26 mouse cellular contexts compared by ENCODE assay signal in genomic region chr5:28891988-28892387, GRCm38 (mm10).
DNase-seq lines count a peak whose midpoint lies in the region; ATAC-seq and TF ChIP-seq lines count a peak whose summit lies in the region.
"Had no signal": no experiment of that assay in that cellular context is flagged by ENCODE, and none has a peak within 500 bp of the region (broad histone marks: within the 10 kb centered on the region; RNA-seq: fewer than 3 reads in every experiment).

No protein-coding gene starts in this region.

- no peak for DNase-seq in forebrain, postnatal 0 days
- DNase-seq in hindbrain, embryonic 14.5 days (ENCODE audit: low spot score): no peak
- DNase-seq in neural tube, embryonic 10.5 days (ENCODE audit: extremely low spot score, low spot score): no peak
- peak; percentile 12 for DNase-seq in retina, postnatal 1 day
- DNase-seq in embryonic facial prominence, embryonic 10.5 days (ENCODE audit: low spot score): no peak
- DNase-seq: adrenal gland, postnatal 10 days; adrenal gland, postnatal 36 days; B cell, adult 2 months; cerebellum, adult 18-20 months; cerebellum, adult 9-10 months; cerebellum, postnatal 14 days; gastrocnemius, postnatal 25 days; heart, adult 18-20 months; heart, postnatal 10 days; heart, postnatal 36 days had no signal

- no peak for ATAC-seq in forebrain, embryonic 13.5 days
- no peak for ATAC-seq in forebrain, postnatal 0 days
- ATAC-seq in hindbrain, embryonic 13.5 days (ENCODE audit: low FRiP score): peak; percentile 36; the same call in 1 of the 2 replicates
- no peak for ATAC-seq in hindbrain, embryonic 14.5 days (ENCODE audit: low FRiP score)
- ATAC-seq in neural tube, embryonic 12.5 days (ENCODE audit: low FRiP score, low read depth): peak; percentile 58; the same call in 1 of the 2 replicates
- ATAC-seq: Patski had no signal

- peak overlapping the region; percentile 31; the same call in 1 of the 2 replicates for H3K27ac ChIP-seq in forebrain, embryonic 13.5 days
- no peak overlapping the region for H3K27ac ChIP-seq in forebrain, postnatal 0 days (ENCODE audit: low read depth, low read length)
- H3K27ac ChIP-seq in hindbrain, embryonic 13.5 days: peak overlapping the region; percentile 30
- H3K27ac ChIP-seq in hindbrain, embryonic 14.5 days: no peak overlapping the region
- H3K27ac ChIP-seq in neural tube, embryonic 12.5 days: no peak overlapping the region
- no peak overlapping the region for H3K27ac ChIP-seq in embryonic facial prominence, embryonic 10.5 days (replicated peaks)
- H3K27ac ChIP-seq: embryonic facial prominence, embryonic 12.5 days; embryonic facial prominence, embryonic 15.5 days; heart, embryonic 15.5 days; hindbrain, embryonic 15.5 days; intestine, embryonic 15.5 days had no signal

- no peak overlapping the region for H3K4me3 ChIP-seq in forebrain, embryonic 13.5 days
- H3K4me3 ChIP-seq in forebrain, postnatal 0 days (ENCODE audit: low read depth, low read length): no peak overlapping the region
- no peak overlapping the region for H3K4me3 ChIP-seq in hindbrain, embryonic 13.5 days
- H3K4me3 ChIP-seq in hindbrain, embryonic 14.5 days (replicated peaks; ENCODE audit: low read length): no peak overlapping the region
- H3K4me3 ChIP-seq in neural tube, embryonic 12.5 days: no peak overlapping the region
- H3K4me3 ChIP-seq in embryonic facial prominence, embryonic 10.5 days: no peak overlapping the region
- H3K4me3 ChIP-seq: embryonic facial prominence, embryonic 12.5 days; embryonic facial prominence, embryonic 15.5 days; heart, embryonic 12.5 days; heart, embryonic 15.5 days; hindbrain, embryonic 15.5 days; intestine, embryonic 15.5 days had no signal

- TF ChIP-seq CTCF in forebrain, postnatal 0 days (IDR thresholded peaks at IDR 0.05; ENCODE audit: low read depth): no peak

- WGBS in forebrain, embryonic 13.5 days: 80% methylated on average over 7 of the region's 7 CpGs
- 83% methylated on average over 7 of the region's 7 CpGs for WGBS in forebrain, postnatal 0 days
- WGBS in hindbrain, embryonic 13.5 days: 60% methylated on average over 7 of the region's 7 CpGs
- 68% methylated on average over 7 of the region's 7 CpGs for WGBS in hindbrain, embryonic 14.5 days
- WGBS in neural tube, embryonic 12.5 days: 56% methylated on average over 7 of the region's 7 CpGs
- 84% methylated on average over 7 of the region's 7 CpGs for WGBS in embryonic facial prominence, embryonic 10.5 days

- H3K4me2 ChIP-seq in forebrain, embryonic 13.5 days: no peak overlapping the region
- no peak overlapping the region for H3K4me2 ChIP-seq in forebrain, postnatal 0 days (ENCODE audit: low read depth)
- H3K4me2 ChIP-seq in hindbrain, embryonic 13.5 days: no peak overlapping the region
- H3K4me2 ChIP-seq in hindbrain, embryonic 14.5 days (replicated peaks): no peak overlapping the region
- H3K4me2 ChIP-seq in neural tube, embryonic 12.5 days (replicated peaks): no peak overlapping the region
- H3K4me2 ChIP-seq: embryonic facial prominence, embryonic 12.5 days; embryonic facial prominence, embryonic 15.5 days; heart, embryonic 12.5 days; heart, embryonic 15.5 days; hindbrain, embryonic 15.5 days; intestine, embryonic 15.5 days had no signal

- H3K27me3 ChIP-seq in forebrain, embryonic 13.5 days: no peaks in the 10 kb centered on the region
- no peaks in the 10 kb centered on the region for H3K27me3 ChIP-seq in forebrain, postnatal 0 days (ENCODE audit: insufficient read depth, low read length)
- no peaks in the 10 kb centered on the region for H3K27me3 ChIP-seq in hindbrain, embryonic 13.5 days
- no peaks in the 10 kb centered on the region for H3K27me3 ChIP-seq in hindbrain, embryonic 14.5 days (ENCODE audit: control insufficient read depth, insufficient read depth, low read length)
- H3K27me3 ChIP-seq in neural tube, embryonic 12.5 days (replicated peaks): no peaks in the 10 kb centered on the region
- H3K27me3 ChIP-seq in embryonic facial prominence, embryonic 10.5 days (replicated peaks; ENCODE audit: low read depth, poor library complexity, severe bottlenecking): no peaks in the 10 kb centered on the region
- H3K27me3 ChIP-seq: embryonic facial prominence, embryonic 12.5 days; embryonic facial prominence, embryonic 15.5 days; heart, embryonic 12.5 days; heart, embryonic 15.5 days; hindbrain, embryonic 15.5 days; intestine, embryonic 15.5 days had no signal

- H3K36me3 ChIP-seq in forebrain, embryonic 13.5 days (ENCODE audit: poor library complexity, severe bottlenecking): no peaks in the 10 kb centered on the region
- no peaks in the 10 kb centered on the region for H3K36me3 ChIP-seq in forebrain, postnatal 0 days (ENCODE audit: insufficient read depth)
- no peaks in the 10 kb centered on the region for H3K36me3 ChIP-seq in hindbrain, embryonic 13.5 days
- no peaks in the 10 kb centered on the region for H3K36me3 ChIP-seq in hindbrain, embryonic 14.5 days (replicated peaks; ENCODE audit: control insufficient read depth, insufficient read depth)
- no peaks in the 10 kb centered on the region for H3K36me3 ChIP-seq in neural tube, embryonic 12.5 days
- no peaks in the 10 kb centered on the region for H3K36me3 ChIP-seq in embryonic facial prominence, embryonic 10.5 days (replicated peaks)
- H3K36me3 ChIP-seq: embryonic facial prominence, embryonic 12.5 days; embryonic facial prominence, embryonic 15.5 days; G1E; heart, embryonic 12.5 days; heart, embryonic 15.5 days; hindbrain, embryonic 15.5 days; intestine, embryonic 15.5 days had no signal

- H3K4me1 ChIP-seq in forebrain, embryonic 13.5 days: peaks cover 14% of the 10 kb centered on the region
- no peaks in the 10 kb centered on the region for H3K4me1 ChIP-seq in forebrain, postnatal 0 days (ENCODE audit: insufficient read depth)
- peaks cover 14% of the 10 kb centered on the region for H3K4me1 ChIP-seq in hindbrain, embryonic 13.5 days (replicated peaks)
- H3K4me1 ChIP-seq in hindbrain, embryonic 14.5 days (replicated peaks; ENCODE audit: control insufficient read depth, insufficient read depth, low read length): no peaks in the 10 kb centered on the region; the same call in 1 of the 2 replicates
- peaks cover 4% of the 10 kb centered on the region; the same call in 1 of the 2 replicates for H3K4me1 ChIP-seq in neural tube, embryonic 12.5 days
- H3K4me1 ChIP-seq in embryonic facial prominence, embryonic 10.5 days: no peaks in the 10 kb centered on the region
- H3K4me1 ChIP-seq: embryonic facial prominence, embryonic 12.5 days; embryonic facial prominence, embryonic 15.5 days; heart, embryonic 15.5 days; hindbrain, embryonic 15.5 days had no signal

- H3K9ac ChIP-seq in forebrain, embryonic 13.5 days: no peak overlapping the region
- no peak overlapping the region for H3K9ac ChIP-seq in forebrain, postnatal 0 days
- H3K9ac ChIP-seq in hindbrain, embryonic 13.5 days: no peak overlapping the region
- H3K9ac ChIP-seq in hindbrain, embryonic 14.5 days: no peak overlapping the region
- no peak overlapping the region for H3K9ac ChIP-seq in neural tube, embryonic 12.5 days
- H3K9ac ChIP-seq: embryonic facial prominence, embryonic 12.5 days; embryonic facial prominence, embryonic 15.5 days; heart, embryonic 12.5 days; heart, embryonic 15.5 days; hindbrain, embryonic 15.5 days; intestine, embryonic 15.5 days had no signal

- H3K9me3 ChIP-seq in forebrain, embryonic 13.5 days (replicated peaks): no peaks in the 10 kb centered on the region
- no peaks in the 10 kb centered on the region for H3K9me3 ChIP-seq in forebrain, postnatal 0 days (ENCODE audit: low read length)
- H3K9me3 ChIP-seq in hindbrain, embryonic 13.5 days: no peaks in the 10 kb centered on the region
- H3K9me3 ChIP-seq in hindbrain, embryonic 14.5 days (ENCODE audit: control insufficient read depth, low read length): no peaks in the 10 kb centered on the region
- no peaks in the 10 kb centered on the region for H3K9me3 ChIP-seq in neural tube, embryonic 12.5 days
- no peaks in the 10 kb centered on the region for H3K9me3 ChIP-seq in embryonic facial prominence, embryonic 10.5 days
- H3K9me3 ChIP-seq: embryonic facial prominence, embryonic 12.5 days; embryonic facial prominence, embryonic 15.5 days; G1E; heart, embryonic 12.5 days; heart, embryonic 15.5 days; hindbrain, embryonic 15.5 days; intestine, embryonic 15.5 days had no signal

Comparison
In these comparisons a context has a peak if more than half of its experiments do, and no peak if none do; other contexts are left out.
1. ATAC-seq: peak in hindbrain, embryonic 13.5 days (single experiment) and neural tube, embryonic 12.5 days (single experiment); none in forebrain, embryonic 13.5 days (single experiment), forebrain, postnatal 0 days (single experiment) and hindbrain, embryonic 14.5 days (single experiment).
2. H3K27ac ChIP-seq: peak in forebrain, embryonic 13.5 days (single experiment) and hindbrain, embryonic 13.5 days (single experiment); none in forebrain, postnatal 0 days (single experiment), hindbrain, embryonic 14.5 days (single experiment), neural tube, embryonic 12.5 days (single experiment) and embryonic facial prominence, embryonic 10.5 days (single experiment).